Mouse (Mus musculus): ENCODE measurements around the gene Krit1. TPM values are rescaled to one million over a fixed set of nuclear protein-coding genes. Genes with fewer than 3 reads are reported as not detected.
"Not testable (repeated sequence)": the region's sequence is repeated elsewhere in the genome, so short reads cannot be mapped to it uniquely, and the experiment has no call there.

Krit1 gene
- total and polyA plus RNA-seq, 3 experiments, result 9.0 to 30.9 (median 28.4) TPM

DNA sequence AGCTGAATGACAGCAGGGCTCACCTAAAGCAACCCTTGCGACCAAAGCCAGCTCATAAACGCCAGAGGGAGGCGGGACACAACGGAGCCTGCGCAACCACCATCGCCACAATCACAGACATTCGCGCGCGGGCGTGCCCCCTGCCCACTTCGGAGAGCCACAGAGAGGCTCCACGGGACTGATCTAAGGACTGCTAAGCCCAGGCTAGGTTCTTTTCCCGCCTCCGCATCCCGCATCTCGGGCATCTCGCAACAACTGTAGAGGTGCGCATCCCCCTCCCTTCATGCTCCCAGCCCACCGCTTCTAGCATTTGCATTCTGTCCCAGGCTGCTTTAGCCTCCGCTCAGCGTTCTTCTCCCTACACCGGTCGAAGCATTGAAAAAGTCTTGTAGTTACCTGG, 42.0 kb downstream of the Krit1 start, which contains the start of gene Lrrd1:
Gene Lrrd1 (plus strand): TSS at position 148 of the 400 bp plus-strand sequence.
- no peaks in the 10 kb centered on the region for H3K79me2 ChIP-seq (replicated peaks; ENCODE audit: control insufficient read depth, insufficient read depth, low read length)
- no peaks in the 10 kb centered on the region; the same call in 1 of the 2 replicates for H3K36me3 ChIP-seq (ENCODE audit: control insufficient read depth, insufficient read depth, low read length)
- TF ChIP-seq POLR2A (IDR thresholded peaks at IDR 0.05; ENCODE audit: insufficient read depth, low read depth, low read length), result no peak
- TF ChIP-seq CTCF (IDR thresholded peaks at IDR 0.05), result no peak
- TF ChIP-seq EP300 (IDR thresholded peaks at IDR 0.05; ENCODE audit: insufficient read depth, low read depth, low read length), result no peak
- H3K9ac ChIP-seq (ENCODE audit: low read depth, low read length), result no peak within 1 kb of the TSS
- H3K27ac ChIP-seq, result no peak within 1 kb of the TSS
- WGBS, result 15% methylated on average over 24 of the region's 24 CpGs
- no peaks in the 10 kb centered on the region for H3K4me1 ChIP-seq (ENCODE audit: control insufficient read depth, insufficient read depth, low read length)
- peak in 1 of 2 experiments; percentile 4 for DNase-seq
- H3K27me3 ChIP-seq (ENCODE audit: control insufficient read depth, insufficient read depth, low read length), result no peaks in the 10 kb centered on the region
- no peak within 1 kb of the TSS for H3K4me3 ChIP-seq
- intact Hi-C loops (cut with DNase I), result no loop called here

DNA sequence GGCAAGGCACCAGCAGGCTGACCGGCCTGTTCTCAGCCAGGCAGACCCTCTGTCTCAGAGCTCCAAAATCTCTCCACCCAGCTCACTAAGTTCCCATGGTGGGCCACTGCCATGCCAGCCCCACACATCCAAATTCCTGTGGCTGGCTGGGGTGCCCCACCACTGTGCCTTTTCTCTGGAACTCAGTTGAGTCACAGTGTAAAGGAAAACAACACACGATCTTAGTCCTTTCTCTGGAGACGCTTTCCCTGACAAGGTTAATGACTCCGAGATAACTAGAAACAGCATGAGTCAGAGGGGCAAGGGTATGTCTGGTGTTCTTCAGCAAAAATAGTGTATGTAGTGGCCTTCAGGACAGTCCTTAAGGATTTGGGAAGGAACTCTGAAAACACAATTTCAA, 67.2 kb downstream of the Krit1 start:
- no peak overlapping the region for H3K9ac ChIP-seq (ENCODE audit: low read depth, low read length)
- no peak overlapping the region for H3K4me3 ChIP-seq
- H3K27ac ChIP-seq, result no peak overlapping the region
- H3K4me1 ChIP-seq (ENCODE audit: control insufficient read depth, insufficient read depth, low read length), result no peaks in the 10 kb centered on the region
- no peak for DNase-seq
- H3K27me3 ChIP-seq (ENCODE audit: control insufficient read depth, insufficient read depth, low read length), result no peaks in the 10 kb centered on the region
- no peaks in the 10 kb centered on the region for H3K36me3 ChIP-seq (ENCODE audit: control insufficient read depth, insufficient read depth, low read length)
- TF ChIP-seq CTCF (IDR thresholded peaks at IDR 0.05) (no peak), POLR2A (IDR thresholded peaks at IDR 0.05; ENCODE audit: insufficient read depth, low read depth, low read length) (no peak), EP300 (IDR thresholded peaks at IDR 0.05; ENCODE audit: insufficient read depth, low read depth, low read length) (no peak)
- WGBS, result 36% methylated on average over 4 of the region's 4 CpGs
- no peaks in the 10 kb centered on the region for H3K79me2 ChIP-seq (replicated peaks; ENCODE audit: control insufficient read depth, insufficient read depth, low read length)
- intact Hi-C loops (cut with DNase I), result no loop called here

DNA sequence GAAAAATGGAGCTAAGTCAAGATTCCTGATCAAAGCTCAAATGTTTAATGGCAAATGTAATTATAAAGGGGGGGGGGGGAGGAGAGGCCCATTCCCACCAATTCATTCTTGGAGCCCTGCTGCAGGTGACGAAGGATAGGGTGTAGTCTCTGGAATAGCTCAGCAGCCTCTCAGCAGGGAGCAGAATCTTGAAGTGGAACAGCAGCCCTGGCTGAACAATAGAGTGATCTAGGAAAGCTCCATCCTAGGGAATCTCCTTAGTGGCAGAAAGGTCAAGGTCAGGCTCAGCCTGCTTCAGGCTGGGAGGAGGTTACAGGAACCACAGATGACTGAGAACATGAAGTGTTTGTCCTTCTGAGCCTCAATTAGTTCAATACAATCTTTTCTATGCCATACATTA, 69.4 kb downstream of the Krit1 start:
- Histone ChIP-seq H3K4me1 (ENCODE audit: control insufficient read depth, insufficient read depth, low read length) (no peaks in the 10 kb centered on the region), H3K4me3 (no peak overlapping the region), H3K27ac (no peak overlapping the region), H3K79me2 (replicated peaks; ENCODE audit: control insufficient read depth, insufficient read depth, low read length) (no peaks in the 10 kb centered on the region), H3K36me3 (ENCODE audit: control insufficient read depth, insufficient read depth, low read length) (no peaks in the 10 kb centered on the region), H3K27me3 (ENCODE audit: control insufficient read depth, insufficient read depth, low read length) (no peaks in the 10 kb centered on the region), H3K9ac (ENCODE audit: low read depth, low read length) (no peak overlapping the region)
- intact Hi-C loops (cut with DNase I), result no loop called here
- no peak for DNase-seq
- TF ChIP-seq CTCF (IDR thresholded peaks at IDR 0.05) (no peak), EP300 (IDR thresholded peaks at IDR 0.05; ENCODE audit: insufficient read depth, low read depth, low read length) (no peak), POLR2A (IDR thresholded peaks at IDR 0.05; ENCODE audit: insufficient read depth, low read depth, low read length) (no peak)
- WGBS, result 67% methylated on average over 1 of the region's 1 CpGs

DNA sequence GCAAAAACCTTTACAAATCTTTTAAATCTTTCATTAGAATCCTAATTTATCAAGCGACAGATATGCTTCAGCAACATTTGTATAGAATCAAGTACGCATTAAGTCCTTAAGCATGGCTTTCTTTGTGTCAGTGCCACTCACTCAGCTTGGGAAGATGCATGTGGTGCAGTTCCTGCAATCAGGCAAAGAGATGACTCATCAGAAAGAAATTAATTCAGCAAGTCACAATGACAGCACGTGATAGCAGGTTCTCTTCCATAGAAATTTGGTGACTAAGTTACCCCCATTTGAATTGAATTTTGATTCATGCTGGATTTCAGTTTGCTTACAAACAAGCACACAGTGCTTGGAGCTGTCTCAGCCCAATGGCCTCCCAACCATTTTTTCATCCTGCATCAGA, 70.5 kb downstream of the Krit1 start:
- Histone ChIP-seq H3K79me2 (replicated peaks; ENCODE audit: control insufficient read depth, insufficient read depth, low read length) (no peaks in the 10 kb centered on the region), H3K36me3 (ENCODE audit: control insufficient read depth, insufficient read depth, low read length) (no peaks in the 10 kb centered on the region), H3K27ac (no peak overlapping the region), H3K4me3 (no peak overlapping the region), H3K9ac (ENCODE audit: low read depth, low read length) (no peak overlapping the region), H3K4me1 (ENCODE audit: control insufficient read depth, insufficient read depth, low read length) (no peaks in the 10 kb centered on the region), H3K27me3 (ENCODE audit: control insufficient read depth, insufficient read depth, low read length) (no peaks in the 10 kb centered on the region)
- no peak for TF ChIP-seq EP300 (IDR thresholded peaks at IDR 0.05; ENCODE audit: insufficient read depth, low read depth, low read length)
- no peak for TF ChIP-seq CTCF (IDR thresholded peaks at IDR 0.05)
- TF ChIP-seq POLR2A (IDR thresholded peaks at IDR 0.05; ENCODE audit: insufficient read depth, low read depth, low read length), result no peak
- no peak for DNase-seq
- WGBS, result 73% methylated on average over 3 of the region's 3 CpGs
- intact Hi-C loops (cut with DNase I), result no loop called here

DNA sequence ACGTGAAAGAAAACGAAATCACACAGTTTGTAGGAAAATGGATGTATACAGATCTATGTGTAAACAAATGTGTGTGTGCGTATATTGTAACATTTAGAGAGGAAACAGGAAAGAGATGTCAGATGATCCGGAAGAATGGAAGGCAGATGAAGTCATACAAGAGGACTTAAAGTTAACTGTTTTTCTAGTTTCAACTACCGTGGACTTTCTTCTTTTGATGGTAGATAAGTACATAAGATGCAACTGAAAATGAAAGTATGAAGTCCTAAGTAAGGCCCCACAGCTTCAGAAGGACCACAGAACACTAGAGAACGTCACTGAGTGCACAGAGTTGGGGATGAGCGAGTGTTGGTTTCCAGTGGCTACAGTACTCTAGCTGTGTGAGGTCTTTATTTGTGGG, 83.9 kb downstream of the Krit1 start:
- intact Hi-C loops (cut with DNase I); DNase-seq: not testable (repeated sequence)
- 76% methylated on average over 7 of the region's 7 CpGs for WGBS

DNA sequence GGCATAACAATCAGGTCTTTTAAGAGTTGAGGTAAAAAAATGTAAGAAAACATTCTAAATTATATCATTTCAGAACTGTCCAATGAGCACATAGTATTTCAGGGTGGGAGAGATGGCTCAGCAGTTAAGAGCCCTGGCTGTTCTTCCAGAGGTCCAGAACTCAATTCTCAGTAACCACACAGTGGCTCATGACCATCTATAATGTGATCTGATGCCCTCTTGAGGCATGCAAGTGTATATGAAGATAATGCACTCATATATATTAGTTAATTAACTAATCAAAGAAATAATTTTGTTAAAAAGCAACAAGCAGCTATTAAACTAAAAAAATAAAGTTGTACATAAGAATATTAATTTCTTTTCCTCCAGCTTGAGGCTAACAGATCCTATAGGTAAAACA, 86.2 kb downstream of the Krit1 start:
- no peak overlapping the region for H3K27ac ChIP-seq
- H3K36me3 ChIP-seq (ENCODE audit: control insufficient read depth, insufficient read depth, low read length), result peaks cover 2% of the 10 kb centered on the region
- no peak for TF ChIP-seq EP300 (IDR thresholded peaks at IDR 0.05; ENCODE audit: insufficient read depth, low read depth, low read length)
- TF ChIP-seq POLR2A (IDR thresholded peaks at IDR 0.05; ENCODE audit: insufficient read depth, low read depth, low read length), result no peak
- TF ChIP-seq CTCF (IDR thresholded peaks at IDR 0.05), result no peak
- intact Hi-C loops (cut with DNase I), result no loop called here
- no peak for DNase-seq
- no peaks in the 10 kb centered on the region for H3K27me3 ChIP-seq (ENCODE audit: control insufficient read depth, insufficient read depth, low read length)
- H3K79me2 ChIP-seq (replicated peaks; ENCODE audit: control insufficient read depth, insufficient read depth, low read length), result no peaks in the 10 kb centered on the region
- H3K9ac ChIP-seq (ENCODE audit: low read depth, low read length), result no peak overlapping the region
- H3K4me1 ChIP-seq (ENCODE audit: control insufficient read depth, insufficient read depth, low read length), result no peaks in the 10 kb centered on the region
- no peak overlapping the region for H3K4me3 ChIP-seq

More for the DNA sequence above, 83.9 kb downstream of the Krit1 start:
- H3K36me3 ChIP-seq (ENCODE audit: control insufficient read depth, insufficient read depth, low read length); H3K27ac ChIP-seq; H3K79me2 ChIP-seq (replicated peaks; ENCODE audit: control insufficient read depth, insufficient read depth, low read length); H3K27me3 ChIP-seq (ENCODE audit: control insufficient read depth, insufficient read depth, low read length); H3K4me3 ChIP-seq; H3K9ac ChIP-seq (ENCODE audit: low read depth, low read length); H3K4me1 ChIP-seq (ENCODE audit: control insufficient read depth, insufficient read depth, low read length): not testable (repeated sequence)

Measured in heart, adult 2 months (tissue).